Mouse (Mus musculus) midbrain, embryonic 14.5 days (tissue): ENCODE measurements around the gene Pde2a. TPM values are rescaled to one million over a fixed set of nuclear protein-coding genes. Genes with fewer than 3 reads are reported as not detected.

Experiments
- ATAC-seq: fragments of 200-750 bp; cut with Nextera tagmentation; 2 replicates; pipeline ENCODE4 v1.8.0; 2017; ENCODE audit warnings: moderate number of reproducible peaks, moderate library complexity; ENCODE audit not compliant: low FRiP score, low TSS enrichment
- DNase-seq: peaks from one replicate; pipeline ENCODE4 v3.0.0-alpha.2; 2015
- H3K27ac ChIP-seq: fragments of 300-500 bp; sonication (generic); replicated peaks from 2 replicates; pipeline ENCODE4 v1.5.1; 2014; ENCODE audit warnings: mild to moderate bottlenecking, low read depth, low read length, moderate library complexity
- H3K27me3 ChIP-seq: fragments of 300-500 bp; sonication (generic); 2 replicates; pipeline ENCODE4 v1.6.1; 2014; ENCODE audit warnings: low read length, control low read depth, mixed read lengths; ENCODE audit not compliant: control insufficient read depth, insufficient read depth
- H3K36me3 ChIP-seq: fragments of 300-500 bp; sonication (generic); 2 replicates; pipeline ENCODE4 v1.6.1; 2014; ENCODE audit warnings: low read length, control low read depth; ENCODE audit not compliant: control insufficient read depth, insufficient read depth
- H3K4me1 ChIP-seq: fragments of 300-500 bp; sonication (generic); 2 replicates; pipeline ENCODE4 v1.6.1; 2014; ENCODE audit warnings: mild to moderate bottlenecking, antibody characterized with exemption, low read length, control low read depth; ENCODE audit not compliant: control insufficient read depth, insufficient read depth
- H3K4me2 ChIP-seq: fragments of 300-500 bp; sonication (generic); 2 replicates; pipeline ENCODE4 v1.6.1; 2014; ENCODE audit warnings: mild to moderate bottlenecking, low read length, moderate library complexity
- H3K4me3 ChIP-seq: fragments of 300-500 bp; sonication (generic); replicated peaks from 2 replicates; pipeline ENCODE4 v1.5.1; 2014; ENCODE audit warnings: low read depth, low read length
- H3K9ac ChIP-seq: fragments of 300-500 bp; sonication (generic); replicated peaks from 2 replicates; pipeline ENCODE4 v1.6.1; 2014; ENCODE audit warnings: mild to moderate bottlenecking, low read length, moderate library complexity
- H3K9me3 ChIP-seq: fragments of 300-500 bp; sonication (generic); 2 replicates; pipeline ENCODE4 v1.6.1; 2016; ENCODE audit warnings: low read length, control low read depth, mixed read lengths; ENCODE audit not compliant: control insufficient read depth
- WGBS: fragments of 180-500 bp; shearing (Covaris S2); extraction: QIAGEN DNeasy Blood & Tissue Kit; methylation state at CpG from one replicate; pipeline ENCODE4 v1.1.7; 2014; 5-methylcytosine and 5-hydroxymethylcytosine counted together
- polyA plus RNA-seq: library from polyadenylated mRNA; unstranded; fragments of >200 nt; fragmentation: Nextera tagmentation; extraction: Ambion mirVana; gene quantifications from 2 replicates; pipeline ENCODE4 v1.2.1, GENCODE M21; 2014

The Pde2a gene
- polyA plus RNA-seq, 1 experiment from 2014 or later = 23.0 TPM

DNA sequence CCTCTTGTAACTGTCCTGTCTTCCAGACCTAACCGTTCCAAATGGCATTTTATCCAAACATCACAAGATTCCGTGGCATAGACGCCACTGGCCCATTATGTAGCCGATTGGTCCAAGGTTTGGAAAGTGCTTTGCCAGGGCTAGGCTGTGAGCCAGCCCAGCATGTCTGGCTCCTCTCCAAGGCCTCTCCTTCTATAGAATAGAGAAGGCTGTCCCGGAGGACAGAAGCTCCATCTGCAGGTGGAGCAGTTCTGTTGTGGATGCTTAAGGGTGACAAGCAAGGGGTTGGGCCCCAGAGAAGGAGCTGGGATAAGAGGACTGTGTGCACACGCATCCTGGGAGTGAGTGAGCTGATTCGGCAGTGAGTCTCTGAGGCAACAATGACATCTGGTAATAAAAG, 92.2 kb downstream of the Pde2a start:
- no peak overlapping the region for H3K4me2 ChIP-seq
- no peaks in the 10 kb centered on the region for H3K27me3 ChIP-seq
- DNase-seq (peak; percentile 61), ATAC-seq (no peak)
- no peak overlapping the region for H3K27ac ChIP-seq
- H3K36me3 ChIP-seq = no peaks in the 10 kb centered on the region
- H3K4me3 ChIP-seq = no peak overlapping the region
- 71% methylated on average over 7 of the region's 7 CpGs for WGBS
- no peak overlapping the region for H3K9ac ChIP-seq
- no peaks in the 10 kb centered on the region for H3K4me1 ChIP-seq
- H3K9me3 ChIP-seq = no peaks in the 10 kb centered on the region

DNA sequence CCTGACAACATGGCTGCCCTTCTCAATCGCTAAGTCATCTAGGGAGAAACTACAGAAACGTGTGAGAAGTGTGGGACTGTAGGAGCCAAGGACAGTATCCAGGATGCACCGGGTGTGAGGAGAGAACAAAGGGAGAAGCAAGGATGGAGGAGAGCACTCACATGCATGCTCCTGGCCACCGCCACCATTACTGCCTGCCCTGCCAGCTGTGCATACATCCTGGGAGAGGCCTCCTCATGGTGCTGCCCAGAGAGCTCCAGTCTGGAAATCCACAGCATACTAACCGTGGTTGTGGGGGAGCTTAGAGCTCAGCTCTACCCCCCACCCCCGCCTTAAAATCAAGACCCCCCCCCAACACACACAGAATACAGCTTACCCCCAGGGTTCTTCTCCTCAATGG, 93.3 kb downstream of the Pde2a start:
- Histone ChIP-seq H3K9ac (no peak overlapping the region), H3K4me1 (no peaks in the 10 kb centered on the region), H3K27me3 (no peaks in the 10 kb centered on the region), H3K27ac (no peak overlapping the region), H3K4me3 (no peak overlapping the region), H3K4me2 (no peak overlapping the region), H3K9me3 (no peaks in the 10 kb centered on the region), H3K36me3 (no peaks in the 10 kb centered on the region)
- WGBS = 74% methylated on average over 6 of the region's 6 CpGs
- no peak for ATAC-seq
- no peak for DNase-seq

DNA sequence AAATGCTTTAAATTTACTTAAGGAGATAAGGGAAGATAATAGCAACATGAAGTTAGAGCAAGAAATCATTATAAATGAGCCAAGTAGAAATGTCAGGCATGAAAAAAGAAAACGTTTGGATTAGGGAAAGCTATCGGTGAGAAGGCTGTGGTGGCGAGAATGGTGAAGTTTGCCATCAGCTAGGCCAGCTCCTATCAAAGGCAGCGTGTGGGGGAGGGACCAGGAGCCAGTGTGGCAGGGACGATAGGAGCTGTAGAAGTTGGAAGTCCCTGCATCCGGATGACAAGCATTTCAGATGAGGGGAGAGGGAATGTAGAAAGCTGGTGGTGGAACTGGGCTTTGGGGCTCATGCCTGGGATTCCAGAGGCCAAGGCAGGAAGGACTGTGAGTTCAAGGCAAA, 93.8 kb downstream of the Pde2a start:
- no peaks in the 10 kb centered on the region for H3K27me3 ChIP-seq
- H3K36me3 ChIP-seq = no peaks in the 10 kb centered on the region
- H3K4me1 ChIP-seq = no peaks in the 10 kb centered on the region
- WGBS = 50% methylated on average over 6 of the region's 6 CpGs
- H3K4me2 ChIP-seq = no peak overlapping the region
- H3K9ac ChIP-seq = no peak overlapping the region
- H3K4me3 ChIP-seq = no peak overlapping the region
- ATAC-seq = no peak
- peak; percentile 26 for DNase-seq
- H3K27ac ChIP-seq = no peak overlapping the region
- no peaks in the 10 kb centered on the region for H3K9me3 ChIP-seq

DNA sequence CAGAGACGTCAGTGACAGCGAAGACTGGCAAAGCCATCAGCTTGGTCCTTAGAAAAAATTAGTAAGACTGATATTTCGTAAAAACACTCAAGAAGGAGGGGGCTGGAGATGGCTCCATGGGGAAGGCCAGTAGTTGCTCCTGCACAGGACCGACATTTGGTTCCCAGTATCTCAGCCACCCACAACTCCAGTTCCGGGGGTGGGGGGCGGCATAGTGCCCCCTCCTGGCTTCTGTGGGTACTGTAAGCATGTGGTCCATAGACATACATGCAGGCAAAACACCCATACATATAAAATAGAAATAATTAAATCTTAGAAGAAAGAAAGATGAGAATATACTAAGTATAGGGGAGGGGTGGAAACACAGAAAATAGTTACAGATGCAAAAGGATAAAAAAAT, 95.0 kb downstream of the Pde2a start:
- Histone ChIP-seq H3K27ac (no peak overlapping the region), H3K4me3 (no peak overlapping the region), H3K4me2 (no peak overlapping the region), H3K4me1 (no peaks in the 10 kb centered on the region), H3K27me3 (no peaks in the 10 kb centered on the region), H3K36me3 (no peaks in the 10 kb centered on the region), H3K9me3 (no peaks in the 10 kb centered on the region), H3K9ac (no peak overlapping the region)
- DNase-seq (no peak), ATAC-seq (no peak)
- 64% methylated on average over 6 of the region's 6 CpGs for WGBS

- ATAC-seq = no peak
- no peaks in the 10 kb centered on the region for H3K36me3 ChIP-seq
- no peak overlapping the region for H3K4me3 ChIP-seq
- H3K9me3 ChIP-seq = no peaks in the 10 kb centered on the region
- 75% methylated on average over 1 of the region's 1 CpGs for WGBS
- H3K27me3 ChIP-seq = no peaks in the 10 kb centered on the region
- no peak overlapping the region for H3K9ac ChIP-seq
- 0 out of 2 replicates have a peak, but pooled peaks cover 5% of the 10 kb centered on the region for H3K4me1 ChIP-seq
- DNase-seq = no peak
- H3K27ac ChIP-seq = no peak overlapping the region
- H3K4me2 ChIP-seq = no peak overlapping the region
Measured at GRCm38 (mm10) chr7:101521696-101522095, 100.2 kb downstream of the Pde2a start.

DNA sequence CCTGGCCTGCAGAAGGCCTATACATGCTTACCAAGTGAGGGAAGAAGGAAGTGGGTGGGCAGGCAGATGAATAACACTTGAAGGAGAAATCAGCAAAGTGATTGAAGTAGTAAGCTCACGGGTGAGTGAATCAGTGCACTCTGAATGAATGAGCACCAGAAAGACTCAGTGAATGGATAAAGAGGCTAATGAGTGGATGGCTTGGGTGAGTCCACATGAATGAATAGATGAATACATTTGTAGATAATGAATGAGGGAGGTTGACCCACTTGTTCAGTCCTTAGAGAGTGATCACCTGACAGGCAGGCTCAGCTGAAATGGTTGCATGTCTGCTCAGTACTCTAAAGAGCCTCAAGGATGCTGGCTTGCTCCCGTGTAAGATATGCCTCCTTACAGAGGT, 101.7 kb downstream of the Pde2a start:
- DNase-seq (peak; percentile 23), ATAC-seq (no peak)
- 0 out of 2 replicates have a peak, but pooled peaks cover 5% of the 10 kb centered on the region for H3K4me1 ChIP-seq
- H3K27ac ChIP-seq = no peak overlapping the region
- 40% methylated on average over 2 of the region's 2 CpGs for WGBS
- no peaks in the 10 kb centered on the region for H3K27me3 ChIP-seq
- H3K4me3 ChIP-seq = no peak overlapping the region
- no peaks in the 10 kb centered on the region for H3K9me3 ChIP-seq
- no peaks in the 10 kb centered on the region for H3K36me3 ChIP-seq
- no peak overlapping the region for H3K4me2 ChIP-seq
- no peak overlapping the region for H3K9ac ChIP-seq

DNA sequence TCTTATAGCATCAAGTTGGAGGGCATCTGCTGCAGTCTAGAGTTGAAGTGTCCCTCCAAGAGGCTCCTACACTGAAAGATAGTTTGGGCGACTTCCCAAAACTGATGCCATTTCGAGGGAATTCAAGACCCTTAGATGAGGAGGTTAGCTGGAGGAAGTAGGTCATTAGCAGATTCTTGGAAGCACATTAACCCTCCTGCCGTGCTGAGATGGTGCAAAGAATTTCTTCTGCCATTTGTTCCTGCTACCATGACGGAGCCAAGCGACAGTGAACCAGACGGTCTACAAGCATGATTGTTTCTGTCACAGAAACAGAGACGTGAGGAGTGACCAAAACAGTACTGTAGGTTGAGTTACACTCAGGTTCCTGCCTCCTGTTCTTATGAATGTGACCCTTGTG, 105.0 kb downstream of the Pde2a start:
- H3K4me2 ChIP-seq = no peak overlapping the region
- no peak overlapping the region for H3K4me3 ChIP-seq
- no peaks in the 10 kb centered on the region for H3K36me3 ChIP-seq
- WGBS = 83% methylated on average over 7 of the region's 7 CpGs
- no peak overlapping the region for H3K9ac ChIP-seq
- no peaks in the 10 kb centered on the region for H3K27me3 ChIP-seq
- H3K27ac ChIP-seq = no peak overlapping the region
- ATAC-seq = no peak
- no peaks in the 10 kb centered on the region for H3K9me3 ChIP-seq
- H3K4me1 ChIP-seq = 0 out of 2 replicates have a peak, but pooled peaks cover 5% of the 10 kb centered on the region
- DNase-seq = no peak

- WGBS = 31% methylated on average over 5 of the region's 5 CpGs
Measured at GRCm38 (mm10) chr7:101534428-101534827, 112.9 kb downstream of the Pde2a start.

GRCm38 (mm10) chr7:101535102-101535501, 113.6 kb downstream of the Pde2a start:
- Histone ChIP-seq H3K4me3 (no peak overlapping the region), H3K4me2 (no peak overlapping the region)

More at GRCm38 (mm10) chr7:101534428-101534827, 112.9 kb downstream of the Pde2a start:
- H3K4me2 ChIP-seq = no peak overlapping the region
- ATAC-seq = no peak
- H3K27ac ChIP-seq = no peak overlapping the region
- H3K4me3 ChIP-seq = no peak overlapping the region
- H3K27me3 ChIP-seq = no peaks in the 10 kb centered on the region
- DNase-seq = no peak
- no peaks in the 10 kb centered on the region for H3K9me3 ChIP-seq
- H3K9ac ChIP-seq = no peak overlapping the region
- H3K4me1 ChIP-seq = peaks cover 11% of the 10 kb centered on the region; the same call in 1 of the 2 replicates
- H3K36me3 ChIP-seq = no peaks in the 10 kb centered on the region

More at GRCm38 (mm10) chr7:101535102-101535501, 113.6 kb downstream of the Pde2a start:
- H3K27ac ChIP-seq = no peak overlapping the region
- no peak for ATAC-seq
- no peak overlapping the region for H3K9ac ChIP-seq
- H3K36me3 ChIP-seq = no peaks in the 10 kb centered on the region
- 64% methylated on average over 10 of the region's 10 CpGs for WGBS
- peaks cover 11% of the 10 kb centered on the region; the same call in 1 of the 2 replicates for H3K4me1 ChIP-seq
- H3K9me3 ChIP-seq = no peaks in the 10 kb centered on the region
- H3K27me3 ChIP-seq = no peaks in the 10 kb centered on the region
- peak; percentile 25 for DNase-seq
